In genomic region chr9:119091581-119092310, GRCm38 (mm10) we compare ENCODE assay signal across 12 mouse cellular contexts. TPM values are rescaled to one million over a fixed set of nuclear protein-coding genes. Genes with fewer than 3 reads are reported as not detected.
A peak's percentile ranks its signal among the peaks of the same experiment; 100 is the strongest.
DNase-seq lines count a peak whose midpoint lies in the region; ATAC-seq and TF ChIP-seq lines count a peak whose summit lies in the region.
"Had no signal": no experiment of that assay in that cellular context is flagged by ENCODE, and none has a peak within 500 bp of the region (broad histone marks: within the 10 kb centered on the region; RNA-seq: fewer than 3 reads in every experiment).

No protein-coding gene starts in this region.

- H3K4me2 ChIP-seq in lung, embryonic 15.5 days: peak overlapping the region; percentile 94
- H3K4me2 ChIP-seq in hindbrain, postnatal 0 days (ENCODE audit: low read depth, low read length): peak overlapping the region; percentile 92
- peak overlapping the region; percentile 63 for H3K4me2 ChIP-seq in neural tube, embryonic 14.5 days (ENCODE audit: low read depth, low read length)

- peaks cover 49% of the 10 kb centered on the region for H3K4me1 ChIP-seq in lung, embryonic 15.5 days
- H3K4me1 ChIP-seq in embryonic fibroblast, embryonic 13.5 days (ENCODE audit: control insufficient read depth, insufficient read depth, low read length): peaks cover 5% of the 10 kb centered on the region; the same call in 1 of the 2 replicates
- H3K4me1 ChIP-seq in hindbrain, postnatal 0 days (ENCODE audit: insufficient read depth, low read length): peaks cover 19% of the 10 kb centered on the region
- peaks cover 19% of the 10 kb centered on the region for H3K4me1 ChIP-seq in neural tube, embryonic 14.5 days (ENCODE audit: control insufficient read depth, insufficient read depth, low read length)

- 0 out of 2 replicates have a peak overlapping the region, but pooled peaks have one; percentile 59 for H3K4me3 ChIP-seq in lung, embryonic 15.5 days
- H3K4me3 ChIP-seq in embryonic fibroblast, embryonic 13.5 days (ENCODE audit: insufficient read depth, low read length): peak overlapping the region; percentile 73
- peak overlapping the region; percentile 57 for H3K4me3 ChIP-seq in hindbrain, postnatal 0 days (ENCODE audit: low read length)
- peak overlapping the region; percentile 53 for H3K4me3 ChIP-seq in neural tube, embryonic 14.5 days (ENCODE audit: low read depth, low read length)
- H3K4me3 ChIP-seq: erythroblast, embryonic 14.5 days had no signal

- WGBS in lung, embryonic 15.5 days: 63% methylated on average over 12 of the region's 12 CpGs
- WGBS in hindbrain, postnatal 0 days: 71% methylated on average over 12 of the region's 12 CpGs
- 59% methylated on average over 12 of the region's 12 CpGs for WGBS in neural tube, embryonic 14.5 days

- TF ChIP-seq POLR2A in embryonic fibroblast, embryonic 13.5 days (IDR thresholded peaks at IDR 0.05; ENCODE audit: low read depth, low read length): 0 out of 2 replicates have a peak, but pooled peaks have one; percentile 10

- H3K9ac ChIP-seq in lung, embryonic 15.5 days: no peak overlapping the region
- H3K9ac ChIP-seq in hindbrain, postnatal 0 days (replicated peaks; ENCODE audit: low read length): no peak overlapping the region; the same call in 1 of the 2 replicates
- H3K9ac ChIP-seq in neural tube, embryonic 14.5 days (replicated peaks; ENCODE audit: low read depth, low read length): no peak overlapping the region; the same call in 1 of the 2 replicates

- no peak for TF ChIP-seq CTCF in embryonic fibroblast, embryonic 13.5 days (IDR thresholded peaks at IDR 0.05; ENCODE audit: borderline replicate concordance, insufficient read depth, low read length)
- no peak for TF ChIP-seq CTCF in hindbrain, postnatal 0 days (IDR thresholded peaks at IDR 0.05; ENCODE audit: low read depth)

- H3K36me3 ChIP-seq in lung, embryonic 15.5 days: no peaks in the 10 kb centered on the region
- no peaks in the 10 kb centered on the region for H3K36me3 ChIP-seq in hindbrain, postnatal 0 days (ENCODE audit: insufficient read depth, low read length)
- H3K36me3 ChIP-seq in neural tube, embryonic 14.5 days (ENCODE audit: control insufficient read depth, insufficient read depth, low read length): no peaks in the 10 kb centered on the region

- no peak for ATAC-seq in lung, embryonic 15.5 days (ENCODE audit: borderline replicate concordance, extremely low read depth, low FRiP score, low TSS enrichment)
- no peak for ATAC-seq in hindbrain, postnatal 0 days
- ATAC-seq in neural tube, embryonic 14.5 days (ENCODE audit: low read depth): no peak

- no peak overlapping the region for H3K27ac ChIP-seq in lung, embryonic 15.5 days
- H3K27ac ChIP-seq in embryonic fibroblast, embryonic 13.5 days (ENCODE audit: insufficient read depth, low read length): no peak overlapping the region
- no peak overlapping the region for H3K27ac ChIP-seq in hindbrain, postnatal 0 days
- H3K27ac ChIP-seq in neural tube, embryonic 14.5 days (ENCODE audit: low read depth, low read length): no peak overlapping the region

- no peaks in the 10 kb centered on the region for H3K9me3 ChIP-seq in lung, embryonic 15.5 days
- H3K9me3 ChIP-seq in hindbrain, postnatal 0 days (ENCODE audit: low read length): no peaks in the 10 kb centered on the region
- no peaks in the 10 kb centered on the region for H3K9me3 ChIP-seq in neural tube, embryonic 14.5 days (ENCODE audit: control insufficient read depth, low read length)

- H3K27me3 ChIP-seq in lung, embryonic 15.5 days: peaks cover 11% of the 10 kb centered on the region
- no peaks in the 10 kb centered on the region for H3K27me3 ChIP-seq in hindbrain, postnatal 0 days (ENCODE audit: insufficient read depth, low read length)
- 0 out of 2 replicates have a peak, but pooled peaks cover 2% of the 10 kb centered on the region for H3K27me3 ChIP-seq in neural tube, embryonic 14.5 days (ENCODE audit: control insufficient read depth, insufficient read depth, low read length)

- no peak for DNase-seq in lung, adult 18-20 months
- DNase-seq in hindbrain, postnatal 0 days (ENCODE audit: low spot score): no peak
- DNase-seq in B cell, adult 2 months: no peak
- DNase-seq in spleen, adult 12 weeks (ENCODE audit: low spot score): no peak
- no peak for DNase-seq in frontal cortex, postnatal 25 days (ENCODE audit: low spot score in 2 of 2)
- DNase-seq: layer of hippocampus, postnatal 36 days; thymus, adult 18-20 months had no signal

RNA-seq across cellular contexts. Expression of gene Plcd1, which starts 1.6 kb away (rescaled TPM):
- polyA plus RNA-seq in lung, embryonic 15.5 days (2015; fragmentation: Nextera tagmentation; extraction: Ambion mirVana): 15.5 and 17.7 TPM in 2 replicates
- 28.3 and 38.7 TPM in 2 replicates for polyA plus RNA-seq in embryonic fibroblast, embryonic 13.5 days (2011; ENCODE audit: insufficient read length, low read depth, missing spikeins)
- 15.1 and 17.0 TPM in 2 replicates for total RNA-seq in hindbrain, postnatal 0 days (2014; rRNA removed)
- 14.2 and 18.1 TPM in 2 replicates for polyA plus RNA-seq in hindbrain, postnatal 0 days (2015; fragmentation: Nextera tagmentation; extraction: Ambion mirVana)
- 14.7 and 19.9 TPM in 2 replicates for polyA plus RNA-seq in neural tube, embryonic 14.5 days (2014; fragmentation: Nextera tagmentation; extraction: Ambion mirVana)

RNA-seq across cellular contexts. Expression of gene Dlec1, which starts 10.5 kb away (rescaled TPM):
- polyA plus RNA-seq in lung, embryonic 15.5 days (2015; fragmentation: Nextera tagmentation; extraction: Ambion mirVana): 1.3 and 1.4 TPM in 2 replicates
- 0.57 and 1.8 TPM in 2 replicates for polyA plus RNA-seq in embryonic fibroblast, embryonic 13.5 days (2011; ENCODE audit: insufficient read length, low read depth, missing spikeins)
- 0.93 and 1.1 TPM in 2 replicates for total RNA-seq in hindbrain, postnatal 0 days (2014; rRNA removed)
- 0.95 and 1.4 TPM in 2 replicates for polyA plus RNA-seq in hindbrain, postnatal 0 days (2015; fragmentation: Nextera tagmentation; extraction: Ambion mirVana)
- polyA plus RNA-seq in neural tube, embryonic 14.5 days (2014; fragmentation: Nextera tagmentation; extraction: Ambion mirVana): 1.1 and 1.2 TPM in 2 replicates
- total RNA-seq: monocyte, adult 5-6 weeks had no signal
- polyA plus RNA-seq: erythroblast, embryonic 14.5 days had no signal

RNA-seq across cellular contexts. Expression of gene Vill, which starts 39.2 kb away (rescaled TPM):
- 39.4 and 40.2 TPM in 2 replicates for polyA plus RNA-seq in lung, embryonic 15.5 days (2015; fragmentation: Nextera tagmentation; extraction: Ambion mirVana)
- polyA plus RNA-seq in embryonic fibroblast, embryonic 13.5 days (2011; ENCODE audit: insufficient read length, low read depth, missing spikeins): 12.5 and 16.5 TPM in 2 replicates
- total RNA-seq in hindbrain, postnatal 0 days (2014; rRNA removed): 4.5 and 5.9 TPM in 2 replicates
- polyA plus RNA-seq in hindbrain, postnatal 0 days (2015; fragmentation: Nextera tagmentation; extraction: Ambion mirVana): 3.3 TPM in 2 replicates
- polyA plus RNA-seq in neural tube, embryonic 14.5 days (2014; fragmentation: Nextera tagmentation; extraction: Ambion mirVana): 3.6 and 5.9 TPM in 2 replicates
- polyA plus RNA-seq: erythroblast, embryonic 14.5 days had no signal
